Mouse (Mus musculus) cerebellum, postnatal 14 days (tissue): ENCODE data around the gene Qpctl.

ENCODE experiments used
- DNase-seq, 2 experiments: peaks; one replicate each; pipeline ENCODE4 v3.0.0; 2021; ENCODE audit warnings: mixed read lengths in 2 of 2

Qpctl gene

GRCm38 (mm10) chr7:19119631-19120429 lies 29.3 kb downstream of the Qpctl start, which contains the start of gene Fbxo46:
TSS of gene Fbxo46 (plus strand) at chr7:19119859.
- DNase-seq: peak; percentile 93 to 94

- DNase-seq: no peak
Observed at GRCm38 (mm10) chr7:19119083-19119482, 30.0 kb downstream of the Qpctl start.

GRCm38 (mm10) chr7:19118028-19118771 lies 30.9 kb downstream of the Qpctl start, which contains the start of gene Gm4969:
TSS of gene Gm4969 (minus strand) at chr7:19118368.
- peak; percentile 78 to 88 for DNase-seq

GRCm38 (mm10) chr7:19109565-19109964 lies 39.5 kb downstream of the Qpctl start:
- no peak for DNase-seq

- DNase-seq: no peak
Observed at GRCm38 (mm10) chr7:19107436-19107835, 41.7 kb downstream of the Qpctl start.

GRCm38 (mm10) chr7:19104486-19104885 lies 44.6 kb downstream of the Qpctl start:
- no peak for DNase-seq

GRCm38 (mm10) chr7:19103741-19104140 lies 45.4 kb downstream of the Qpctl start:
- DNase-seq: no peak

- DNase-seq: no peak
Observed at GRCm38 (mm10) chr7:19100290-19100689, 48.8 kb downstream of the Qpctl start.

GRCm38 (mm10) chr7:19098811-19099210 lies 50.3 kb downstream of the Qpctl start:
- DNase-seq: no peak

- DNase-seq: peak in 1 of 2 experiments; percentile 59
Observed at GRCm38 (mm10) chr7:19097863-19098262, 51.2 kb downstream of the Qpctl start.

- no peak for DNase-seq
Observed at GRCm38 (mm10) chr7:19097217-19097616, 51.9 kb downstream of the Qpctl start.

- no peak for DNase-seq
Observed at GRCm38 (mm10) chr7:19096421-19096976, 52.6 kb downstream of the Qpctl start.

GRCm38 (mm10) chr7:19095751-19096110 lies 53.4 kb downstream of the Qpctl start:
- peak in 1 of 2 experiments; percentile 43 for DNase-seq

GRCm38 (mm10) chr7:19094826-19095750 lies 54.0 kb downstream of the Qpctl start:
- DNase-seq: peak; percentile 36 to 37

- no peak for DNase-seq
Observed at GRCm38 (mm10) chr7:19094471-19094825, 54.6 kb downstream of the Qpctl start, which contains the start of gene Six5. TSS of gene Six5 (plus strand) at chr7:19094594.

- DNase-seq: peak; percentile 63 to 79
Observed at GRCm38 (mm10) chr7:19093537-19094385, 55.3 kb downstream of the Qpctl start.

GRCm38 (mm10) chr7:19093174-19093521 lies 55.9 kb downstream of the Qpctl start:
- DNase-seq: peak; percentile 74 to 82

GRCm38 (mm10) chr7:19092381-19093173 lies 56.5 kb downstream of the Qpctl start:
- DNase-seq: peak; percentile 38 to 57

- no peak for DNase-seq
Observed at GRCm38 (mm10) chr7:19091913-19092312, 57.2 kb downstream of the Qpctl start.
